Mouse (Mus musculus) urinary bladder, postnatal 36 days (tissue): ENCODE results near the gene Wwox.

Experiments
- DNase-seq, 2 experiments: peaks; one replicate each; pipeline ENCODE4 v3.0.0; 2022; ENCODE audit warnings: low spot score in 2 of 2, mixed read lengths in 1 of 2

The Wwox gene

GRCm38 (mm10) chr8:114439334-114440204 lies at the start of gene Wwox:
TSS of gene Wwox (plus strand) at chr8:114439655.
- DNase-seq, result peak; percentile 100

DNA sequence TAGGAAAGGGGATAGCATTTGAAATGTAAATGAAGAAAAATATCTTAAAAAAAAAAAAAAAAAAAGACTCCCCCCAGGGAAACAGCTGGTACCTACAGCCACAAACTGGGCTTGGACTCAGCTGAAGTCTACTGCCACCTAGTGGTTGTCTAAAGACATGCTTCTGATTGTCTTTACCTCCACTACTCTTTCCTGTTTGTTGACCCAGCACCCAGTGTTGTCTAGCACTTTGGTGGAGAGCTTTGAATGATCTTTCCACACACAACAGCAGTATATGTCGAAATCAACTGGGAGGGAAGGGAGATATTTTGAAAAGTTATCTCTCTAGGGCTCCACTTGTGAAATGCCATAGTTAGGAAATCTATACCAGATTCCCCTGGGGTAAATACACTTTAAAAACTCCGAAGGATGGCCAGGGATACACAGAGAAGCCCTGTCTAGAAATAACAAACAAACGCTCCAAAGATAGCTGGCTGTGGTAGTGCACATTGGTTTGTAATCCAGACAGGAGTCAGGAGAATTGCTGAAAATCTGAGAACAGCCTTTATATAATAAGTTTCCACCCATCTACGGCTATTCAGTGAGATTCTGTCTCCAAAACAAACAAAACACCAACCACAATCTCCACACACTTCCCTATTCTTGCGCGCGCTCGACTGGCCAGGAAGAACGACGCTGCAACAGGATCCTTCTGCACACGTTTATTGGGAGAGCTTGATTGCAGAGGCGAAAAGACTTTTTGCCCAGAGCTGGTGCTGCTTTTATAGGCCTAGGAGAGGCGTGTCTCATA lies 48.8 kb upstream of the Wwox start:
- DNase-seq, result no peak

DNA sequence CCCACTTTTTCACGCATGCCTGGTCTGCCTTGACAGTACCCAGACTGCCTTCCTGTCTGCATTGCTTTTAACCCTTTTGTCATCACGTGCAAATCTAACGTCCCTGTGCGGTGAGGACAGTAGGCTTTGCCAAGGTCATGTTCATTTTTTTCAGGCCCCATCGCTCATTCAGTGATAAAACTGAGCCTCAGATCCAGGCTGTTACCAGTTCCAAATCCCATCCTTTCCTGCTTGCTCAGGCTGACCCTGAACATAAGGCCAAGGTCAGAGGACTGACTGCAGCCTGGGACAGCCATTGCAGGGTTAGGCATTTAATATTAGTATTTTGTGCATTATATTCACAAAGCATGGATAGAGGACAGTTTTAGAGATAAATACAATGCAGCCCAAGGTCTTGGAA lies 41.1 kb upstream of the Wwox start:
- DNase-seq, result no peak

GRCm38 (mm10) chr8:114399273-114399672 lies 40.2 kb upstream of the Wwox start:
- no peak for DNase-seq

DNA sequence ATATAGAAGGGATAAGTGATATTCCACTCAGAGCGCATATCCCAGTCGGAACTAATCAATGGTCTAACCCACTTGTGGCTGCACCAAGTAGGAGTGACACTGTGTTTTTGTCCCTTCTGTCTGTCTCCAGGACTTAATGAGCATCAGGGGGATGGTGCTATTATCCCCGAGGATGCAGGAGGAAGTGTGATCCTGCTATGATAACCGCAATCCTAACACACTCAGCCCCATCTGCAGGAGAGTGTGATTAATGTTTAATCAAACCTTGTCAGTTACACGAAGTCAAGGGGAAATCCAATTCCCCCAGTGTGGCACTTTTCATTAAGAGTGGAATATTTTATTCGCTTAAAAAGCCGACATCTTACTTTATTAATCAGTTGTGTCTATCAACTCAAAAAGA lies 37.8 kb upstream of the Wwox start:
- DNase-seq, result no peak

DNA sequence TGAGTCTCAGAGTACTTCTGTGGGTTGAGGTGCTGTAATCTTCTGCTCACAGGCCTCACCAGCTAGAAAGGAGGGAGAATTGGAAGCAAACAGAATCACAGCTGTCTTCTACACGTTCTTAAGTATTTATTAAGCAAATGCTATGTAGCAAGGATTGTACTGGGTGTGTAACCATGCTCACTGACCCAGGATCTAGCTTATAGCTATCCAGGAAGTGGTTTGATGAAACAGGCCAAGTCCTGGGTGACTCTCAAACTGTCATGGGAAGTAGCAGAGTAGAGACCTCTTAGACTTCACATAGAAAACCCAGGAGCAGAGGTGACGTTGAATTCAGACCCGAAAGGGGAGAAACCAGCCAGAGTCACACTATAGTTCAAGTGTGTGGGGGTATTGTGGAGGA lies 28.0 kb upstream of the Wwox start:
- DNase-seq, result no peak

GRCm38 (mm10) chr8:114417786-114418185 lies 21.7 kb upstream of the Wwox start, which contains the start of gene Clec3a:
TSS of gene Clec3a (plus strand) at chr8:114418086.
- DNase-seq, result no peak

- DNase-seq, result no peak
These were observed 21.0 kb upstream of the Wwox start for GRCm38 (mm10) chr8:114418486-114418885.

GRCm38 (mm10) chr8:114418904-114419303 lies 20.6 kb upstream of the Wwox start:
- no peak for DNase-seq

GRCm38 (mm10) chr8:114421544-114421943 lies 17.9 kb upstream of the Wwox start:
- no peak for DNase-seq

DNA sequence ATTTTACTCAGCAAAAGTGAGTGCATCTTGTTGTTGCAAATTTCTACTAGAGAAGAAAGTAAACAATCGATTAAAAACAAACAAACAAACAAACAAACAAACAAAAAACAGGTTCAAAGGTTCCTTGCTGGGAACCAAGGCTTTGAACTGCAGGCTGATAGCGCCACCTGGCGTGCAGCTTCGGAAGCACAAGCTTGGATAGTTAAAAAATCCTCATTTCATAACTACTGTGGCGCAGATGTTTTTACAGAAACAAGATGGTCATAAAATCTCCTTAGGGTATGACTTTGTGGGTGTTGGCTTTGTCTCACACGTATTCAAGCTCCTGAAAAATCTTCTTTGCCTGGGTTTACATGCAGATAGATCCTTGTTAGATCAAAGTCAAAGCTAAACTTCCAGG lies 1.2 kb upstream of the Wwox start:
- peak in 1 of 2 experiments; percentile 44 for DNase-seq

DNA sequence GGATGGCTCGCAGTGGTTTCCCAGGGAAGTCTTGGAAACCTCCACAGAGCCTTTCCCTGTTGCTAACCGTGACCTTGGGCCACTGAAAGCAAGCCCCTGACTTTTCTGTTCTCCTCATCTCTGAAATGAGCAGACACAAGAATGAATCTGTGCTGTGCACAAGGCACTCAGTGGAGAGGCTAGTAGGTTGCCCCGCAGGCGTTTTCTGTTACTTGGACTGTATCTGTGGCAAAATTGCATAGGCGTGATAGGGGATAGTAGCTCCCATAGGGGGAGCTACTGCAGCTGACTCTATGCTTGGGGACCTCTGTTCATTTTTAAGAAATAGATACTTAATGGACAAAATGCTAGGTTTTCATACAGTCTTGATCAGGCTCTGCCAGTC lies 742 bp downstream of the Wwox start:
- DNase-seq, result no peak

GRCm38 (mm10) chr8:114441616-114442015 lies 2.2 kb downstream of the Wwox start:
- no peak for DNase-seq

GRCm38 (mm10) chr8:114446884-114447283 lies 7.4 kb downstream of the Wwox start:
- no peak for DNase-seq

DNA sequence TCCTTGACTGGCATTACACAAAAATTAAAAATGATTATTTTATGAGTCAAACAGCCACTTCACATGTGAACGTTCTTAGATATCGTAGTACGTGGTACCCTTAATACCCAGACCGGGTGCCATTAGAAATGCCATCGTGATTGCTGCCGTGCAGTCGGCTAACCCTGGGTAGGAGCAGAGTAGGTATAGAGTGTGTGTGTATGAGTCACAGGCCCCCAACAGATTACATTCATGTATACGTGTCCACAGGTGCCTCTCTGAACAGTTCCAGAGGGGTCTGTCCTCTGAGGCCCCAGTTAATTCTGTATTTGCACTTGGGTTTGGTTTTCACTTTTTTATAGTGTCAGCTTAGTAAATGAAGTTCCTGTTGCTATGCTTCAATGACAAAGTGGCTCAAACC lies 12.8 kb downstream of the Wwox start:
- DNase-seq, result no peak

GRCm38 (mm10) chr8:114452781-114453221 lies 13.3 kb downstream of the Wwox start:
- peak; percentile 36 to 38 for DNase-seq

- DNase-seq, result no peak
These were observed 15.8 kb downstream of the Wwox start for GRCm38 (mm10) chr8:114455302-114455701.

GRCm38 (mm10) chr8:114455953-114456352 lies 16.5 kb downstream of the Wwox start:
- no peak for DNase-seq

DNA sequence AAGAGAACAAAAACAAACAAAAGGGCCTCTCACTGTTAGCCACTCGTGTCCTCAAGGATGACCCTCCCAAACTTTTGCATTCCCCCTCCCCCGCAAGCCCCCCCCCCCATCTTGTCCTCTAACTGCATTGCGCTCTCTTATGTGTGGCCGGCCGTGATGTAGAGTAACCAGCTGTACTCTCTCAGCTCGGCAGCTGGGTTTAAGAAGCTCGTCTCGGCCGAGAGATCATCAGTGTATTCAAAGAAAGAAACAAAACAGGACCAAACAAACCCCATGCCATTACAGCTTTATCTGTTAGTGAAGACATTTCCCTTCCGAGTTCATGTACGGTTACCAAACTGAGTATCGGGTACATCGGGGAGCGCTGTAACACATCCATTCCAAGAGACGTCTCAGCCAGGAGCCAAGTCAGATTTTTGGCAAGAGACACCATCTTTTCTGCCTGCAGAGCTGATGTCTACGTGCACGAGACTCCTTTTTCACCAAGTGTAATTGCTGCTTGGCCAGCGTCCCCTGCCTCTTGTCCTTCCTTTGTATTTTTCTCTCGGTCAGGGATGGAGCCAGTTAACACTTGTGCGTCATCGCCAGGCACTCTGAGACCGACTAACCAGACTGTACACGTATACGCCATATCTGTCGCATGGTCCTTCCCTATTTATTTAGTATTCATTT lies 18.8 kb downstream of the Wwox start:
- peak in 1 of 2 experiments; percentile 18 for DNase-seq

DNA sequence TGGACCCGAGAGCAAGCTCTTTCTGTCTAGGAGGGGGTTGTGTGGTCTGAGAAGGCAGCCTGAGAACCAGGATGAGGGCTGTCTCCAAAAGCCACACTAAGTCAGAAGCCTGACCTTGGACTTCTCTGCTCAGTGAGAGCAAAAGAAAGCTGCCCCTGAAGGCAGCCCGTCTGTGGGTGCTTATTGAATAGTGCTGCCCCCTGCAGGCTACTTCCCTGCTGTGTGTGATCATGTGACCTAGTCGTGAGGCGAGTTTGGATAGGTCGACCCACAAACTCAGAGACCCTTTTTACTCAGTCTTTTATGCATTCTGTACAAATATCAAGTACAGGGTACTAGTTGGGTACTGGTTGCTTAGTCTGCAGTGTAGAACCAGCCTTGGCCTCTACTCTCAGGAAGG lies 21.1 kb downstream of the Wwox start:
- DNase-seq, result no peak

GRCm38 (mm10) chr8:114462591-114462990 lies 23.1 kb downstream of the Wwox start:
- no peak for DNase-seq

DNA sequence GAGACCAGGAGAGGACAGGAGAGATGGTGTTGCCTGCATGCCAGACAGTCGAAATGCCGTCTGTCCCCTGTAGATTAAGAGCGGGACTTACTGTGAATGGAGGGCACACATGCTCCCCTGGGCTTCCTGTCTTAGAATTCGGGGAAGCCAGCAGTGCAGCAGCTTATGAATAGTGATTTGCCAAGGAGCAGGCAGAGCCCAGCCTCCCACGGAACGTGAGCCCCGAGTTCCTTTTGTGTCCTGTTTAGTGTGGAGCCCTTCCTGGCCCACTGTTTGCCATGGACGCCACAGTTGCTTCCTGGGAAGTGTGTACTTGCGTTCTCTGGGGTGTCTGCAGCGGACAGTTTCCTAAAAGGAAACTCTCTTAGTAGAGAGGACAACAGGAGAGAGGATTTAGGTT lies 23.9 kb downstream of the Wwox start:
- DNase-seq, result no peak
